Comparison of ENCODE assay signal across 8 mouse cellular contexts in the genomic region with DNA sequence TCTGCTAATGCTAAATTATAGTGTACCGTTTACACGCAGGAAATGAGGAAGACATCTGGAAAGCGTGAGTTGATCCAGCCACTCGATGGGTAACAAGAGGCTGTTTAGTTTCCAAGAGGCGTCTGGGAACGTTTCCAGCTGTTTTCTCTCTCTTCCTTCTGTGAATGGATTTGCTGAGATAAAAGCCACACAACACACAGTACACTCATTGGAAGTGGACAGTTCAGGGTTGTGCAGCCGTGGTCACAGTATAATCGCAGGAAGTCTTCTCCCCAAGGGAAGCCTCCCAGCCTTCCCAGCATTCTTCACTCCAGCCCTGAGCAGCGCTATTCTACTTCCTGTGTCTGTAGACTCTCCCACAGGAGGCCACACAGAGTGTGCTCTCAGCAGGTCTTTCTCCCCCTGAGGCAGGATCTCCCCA. TPM values are rescaled to one million over a fixed set of nuclear protein-coding genes. Genes with fewer than 3 reads are reported as not detected.
A peak's percentile ranks its signal among the peaks of the same experiment; 100 is the strongest.
DNase-seq lines count a peak whose midpoint lies in the region; ATAC-seq lines count a peak whose summit lies in the region.

No protein-coding gene starts in this region.

- no peaks in the 10 kb centered on the region for H3K36me3 ChIP-seq in forebrain, embryonic 16.5 days (ENCODE audit: control insufficient read depth, insufficient read depth)

- peak; percentile 44 for ATAC-seq in frontal cortex, adult (ENCODE audit: low TSS enrichment)
- ATAC-seq in forebrain, embryonic 16.5 days, result peak; percentile 79; the same call in 1 of the 2 replicates

- DNase-seq in frontal cortex, postnatal 25 days (ENCODE audit: low spot score in 2 of 2), result no peak
- peak; percentile 68 to 72 for DNase-seq in heart, postnatal 36 days
- peak; percentile 46 for DNase-seq in layer of hippocampus, adult 9-11 months
- peak; percentile 77 for DNase-seq in lung, postnatal 25 days (ENCODE audit: low spot score)
- no peak for DNase-seq in cerebellum, adult 11-12 months
- no peak for DNase-seq in retina, postnatal 1 day

- no peak overlapping the region for H3K9ac ChIP-seq in forebrain, embryonic 16.5 days (replicated peaks; ENCODE audit: low read depth, low read length)

- 0 out of 2 replicates have a peak, but pooled peaks cover 7% of the 10 kb centered on the region for H3K4me1 ChIP-seq in forebrain, embryonic 16.5 days (replicated peaks; ENCODE audit: control insufficient read depth, insufficient read depth, low read length)

- no peaks in the 10 kb centered on the region for H3K27me3 ChIP-seq in forebrain, embryonic 16.5 days (replicated peaks; ENCODE audit: control insufficient read depth, insufficient read depth, low read length)

- no peak overlapping the region for H3K4me2 ChIP-seq in forebrain, embryonic 16.5 days (ENCODE audit: low read length)

- H3K9me3 ChIP-seq in forebrain, embryonic 16.5 days (ENCODE audit: control insufficient read depth, low read length), result no peaks in the 10 kb centered on the region

- H3K27ac ChIP-seq in forebrain, embryonic 16.5 days (ENCODE audit: low read length), result peak overlapping the region; percentile 54

- no peak overlapping the region for H3K4me3 ChIP-seq in forebrain, embryonic 16.5 days (replicated peaks; ENCODE audit: low read length)

- WGBS in forebrain, embryonic 16.5 days, result 36% methylated on average over 9 of the region's 9 CpGs

- intact Hi-C loops in heart, postnatal 36 days (cut with DNase I), result no loop called here

RNA-seq across cellular contexts. Expression of a gene that starts 22.0 kb away (rescaled TPM):
- 4.3 and 5.6 TPM in 2 replicates for polyA plus RNA-seq in forebrain, embryonic 16.5 days (2015; fragmentation: Nextera tagmentation; extraction: Ambion mirVana)
- 10 to 100 TPM; 10.7 to 11.2 TPM for total RNA-seq in heart, postnatal 36 days (2021)

Comparison
In these comparisons a context has a peak if more than half of its experiments do, and no peak if none do; other contexts are left out.
1. DNase-seq: peak in heart, postnatal 36 days (2 of 2), layer of hippocampus, adult 9-11 months (single experiment) and lung, postnatal 25 days (single experiment); none in frontal cortex, postnatal 25 days (0 of 2), cerebellum, adult 11-12 months (single experiment) and retina, postnatal 1 day (single experiment).